Mouse (Mus musculus): ENCODE measurements around the gene Swap70. TPM values are rescaled to one million over a fixed set of nuclear protein-coding genes. Genes with fewer than 3 reads are reported as not detected.

Swap70 gene
- polyA plus RNA-seq, 1 experiment from 2014 or later, result 38.4 TPM

- H3K27ac ChIP-seq (ENCODE audit: low read length), result no peak overlapping the region
- ATAC-seq (no peak), DNase-seq (ENCODE audit: low spot score) (no peak)
- no peaks in the 10 kb centered on the region for H3K27me3 ChIP-seq (replicated peaks; ENCODE audit: insufficient read depth, low read length)
- no peaks in the 10 kb centered on the region; the same call in 1 of the 2 replicates for H3K36me3 ChIP-seq (ENCODE audit: insufficient read depth, low read length)
- H3K4me3 ChIP-seq (ENCODE audit: low read depth, low read length), result no peak overlapping the region
- TF ChIP-seq EP300 (IDR thresholded peaks at IDR 0.05) (no peak), CTCF (IDR thresholded peaks at IDR 0.05) (no peak)
- H3K4me2 ChIP-seq (replicated peaks; ENCODE audit: low read depth, low read length), result no peak overlapping the region
- H3K9me3 ChIP-seq (ENCODE audit: low read length), result no peaks in the 10 kb centered on the region
- no peak overlapping the region for H3K9ac ChIP-seq (replicated peaks; ENCODE audit: low read depth)
- WGBS, result 86% methylated on average over 9 of the region's 9 CpGs
- H3K4me1 ChIP-seq (ENCODE audit: insufficient read depth, low read depth, low read length), result peaks cover 5% of the 10 kb centered on the region; the same call in 1 of the 2 replicates
Observed at GRCm38 (mm10) chr7:110245128-110245527, 23.6 kb downstream of the Swap70 start.

GRCm38 (mm10) chr7:110246526-110246925, 25.0 kb downstream of the Swap70 start:
- Histone ChIP-seq H3K9me3 (ENCODE audit: low read length) (no peaks in the 10 kb centered on the region), H3K4me2 (replicated peaks; ENCODE audit: low read depth, low read length) (no peak overlapping the region), H3K27ac (ENCODE audit: low read length) (no peak overlapping the region), H3K27me3 (replicated peaks; ENCODE audit: insufficient read depth, low read length) (no peaks in the 10 kb centered on the region), H3K9ac (replicated peaks; ENCODE audit: low read depth) (no peak overlapping the region), H3K4me3 (ENCODE audit: low read depth, low read length) (no peak overlapping the region), H3K36me3 (ENCODE audit: insufficient read depth, low read length) (no peaks in the 10 kb centered on the region; the same call in 1 of the 2 replicates), H3K4me1 (ENCODE audit: insufficient read depth, low read depth, low read length) (peaks cover 5% of the 10 kb centered on the region; the same call in 1 of the 2 replicates)
- no peak for ATAC-seq
- 88% methylated on average over 9 of the region's 9 CpGs for WGBS
- DNase-seq (ENCODE audit: low spot score), result no peak
- TF ChIP-seq CTCF (IDR thresholded peaks at IDR 0.05) (no peak), EP300 (IDR thresholded peaks at IDR 0.05) (no peak)

GRCm38 (mm10) chr7:110247801-110248200, 26.3 kb downstream of the Swap70 start:
- H3K36me3 ChIP-seq (ENCODE audit: insufficient read depth, low read length), result no peaks in the 10 kb centered on the region; the same call in 1 of the 2 replicates
- WGBS, result 92% methylated on average over 3 of the region's 3 CpGs
- no peak for DNase-seq (ENCODE audit: low spot score)

GRCm38 (mm10) chr7:110248677-110249076, 27.2 kb downstream of the Swap70 start:
- DNase-seq (ENCODE audit: low spot score) (no peak), ATAC-seq (peak; percentile 33; the same call in 1 of the 2 replicates)
- Histone ChIP-seq H3K9me3 (ENCODE audit: low read length) (no peaks in the 10 kb centered on the region), H3K4me1 (ENCODE audit: insufficient read depth, low read depth, low read length) (peaks cover 5% of the 10 kb centered on the region; the same call in 1 of the 2 replicates), H3K4me3 (ENCODE audit: low read depth, low read length) (no peak overlapping the region), H3K36me3 (ENCODE audit: insufficient read depth, low read length) (no peaks in the 10 kb centered on the region; the same call in 1 of the 2 replicates), H3K27ac (ENCODE audit: low read length) (peak overlapping the region; percentile 26; the same call in 1 of the 2 replicates), H3K4me2 (replicated peaks; ENCODE audit: low read depth, low read length) (no peak overlapping the region), H3K27me3 (replicated peaks; ENCODE audit: insufficient read depth, low read length) (no peaks in the 10 kb centered on the region), H3K9ac (replicated peaks; ENCODE audit: low read depth) (no peak overlapping the region)
- 82% methylated on average over 4 of the region's 4 CpGs for WGBS
- TF ChIP-seq CTCF (IDR thresholded peaks at IDR 0.05) (no peak), EP300 (IDR thresholded peaks at IDR 0.05) (no peak)

More at GRCm38 (mm10) chr7:110247801-110248200, 26.3 kb downstream of the Swap70 start:
- Histone ChIP-seq H3K4me2 (replicated peaks; ENCODE audit: low read depth, low read length) (no peak overlapping the region), H3K9me3 (ENCODE audit: low read length) (no peaks in the 10 kb centered on the region), H3K9ac (replicated peaks; ENCODE audit: low read depth) (no peak overlapping the region), H3K4me1 (ENCODE audit: insufficient read depth, low read depth, low read length) (peaks cover 5% of the 10 kb centered on the region; the same call in 1 of the 2 replicates), H3K4me3 (ENCODE audit: low read depth, low read length) (no peak overlapping the region), H3K27me3 (replicated peaks; ENCODE audit: insufficient read depth, low read length) (no peaks in the 10 kb centered on the region), H3K27ac (ENCODE audit: low read length) (no peak overlapping the region)
- ATAC-seq, result no peak
- TF ChIP-seq CTCF (IDR thresholded peaks at IDR 0.05), result no peak
- TF ChIP-seq EP300 (IDR thresholded peaks at IDR 0.05), result no peak

GRCm38 (mm10) chr7:110253861-110254260, 32.4 kb downstream of the Swap70 start:
- DNase-seq (ENCODE audit: low spot score), result no peak
- Histone ChIP-seq H3K27ac (ENCODE audit: low read length) (no peak overlapping the region), H3K36me3 (ENCODE audit: insufficient read depth, low read length) (no peaks in the 10 kb centered on the region), H3K4me3 (ENCODE audit: low read depth, low read length) (no peak overlapping the region), H3K9me3 (ENCODE audit: low read length) (no peaks in the 10 kb centered on the region), H3K4me2 (replicated peaks; ENCODE audit: low read depth, low read length) (no peak overlapping the region), H3K27me3 (replicated peaks; ENCODE audit: insufficient read depth, low read length) (no peaks in the 10 kb centered on the region), H3K9ac (replicated peaks; ENCODE audit: low read depth) (no peak overlapping the region), H3K4me1 (ENCODE audit: insufficient read depth, low read depth, low read length) (peaks cover 2% of the 10 kb centered on the region; the same call in 1 of the 2 replicates)
- no peak for ATAC-seq
- TF ChIP-seq EP300 (IDR thresholded peaks at IDR 0.05) (no peak), CTCF (IDR thresholded peaks at IDR 0.05) (no peak)
- 80% methylated on average over 2 of the region's 2 CpGs for WGBS

- no peaks in the 10 kb centered on the region for H3K9me3 ChIP-seq (ENCODE audit: low read length)
- ATAC-seq (no peak), DNase-seq (ENCODE audit: low spot score) (no peak)
- no peak overlapping the region for H3K27ac ChIP-seq (ENCODE audit: low read length)
- no peak overlapping the region for H3K4me3 ChIP-seq (ENCODE audit: low read depth, low read length)
- H3K4me2 ChIP-seq (replicated peaks; ENCODE audit: low read depth, low read length), result no peak overlapping the region
- H3K36me3 ChIP-seq (ENCODE audit: insufficient read depth, low read length), result no peaks in the 10 kb centered on the region
- WGBS, result 59% methylated on average over 5 of the region's 5 CpGs
- H3K27me3 ChIP-seq (replicated peaks; ENCODE audit: insufficient read depth, low read length), result no peaks in the 10 kb centered on the region
- no peak overlapping the region for H3K9ac ChIP-seq (replicated peaks; ENCODE audit: low read depth)
- no peak for TF ChIP-seq CTCF (IDR thresholded peaks at IDR 0.05)
- no peak for TF ChIP-seq EP300 (IDR thresholded peaks at IDR 0.05)
- peaks cover 3% of the 10 kb centered on the region; the same call in 1 of the 2 replicates for H3K4me1 ChIP-seq (ENCODE audit: insufficient read depth, low read depth, low read length)
Observed at GRCm38 (mm10) chr7:110254395-110254794, 32.9 kb downstream of the Swap70 start.

Data from lung, postnatal 0 days (tissue).